Mouse (Mus musculus): Measurements from ENCODE around the gene Srd5a2.
"Not testable (repeated sequence)": the region's sequence is repeated elsewhere in the genome, so short reads cannot be mapped to it uniquely, and the experiment has no call there.

The Srd5a2 gene

DNA sequence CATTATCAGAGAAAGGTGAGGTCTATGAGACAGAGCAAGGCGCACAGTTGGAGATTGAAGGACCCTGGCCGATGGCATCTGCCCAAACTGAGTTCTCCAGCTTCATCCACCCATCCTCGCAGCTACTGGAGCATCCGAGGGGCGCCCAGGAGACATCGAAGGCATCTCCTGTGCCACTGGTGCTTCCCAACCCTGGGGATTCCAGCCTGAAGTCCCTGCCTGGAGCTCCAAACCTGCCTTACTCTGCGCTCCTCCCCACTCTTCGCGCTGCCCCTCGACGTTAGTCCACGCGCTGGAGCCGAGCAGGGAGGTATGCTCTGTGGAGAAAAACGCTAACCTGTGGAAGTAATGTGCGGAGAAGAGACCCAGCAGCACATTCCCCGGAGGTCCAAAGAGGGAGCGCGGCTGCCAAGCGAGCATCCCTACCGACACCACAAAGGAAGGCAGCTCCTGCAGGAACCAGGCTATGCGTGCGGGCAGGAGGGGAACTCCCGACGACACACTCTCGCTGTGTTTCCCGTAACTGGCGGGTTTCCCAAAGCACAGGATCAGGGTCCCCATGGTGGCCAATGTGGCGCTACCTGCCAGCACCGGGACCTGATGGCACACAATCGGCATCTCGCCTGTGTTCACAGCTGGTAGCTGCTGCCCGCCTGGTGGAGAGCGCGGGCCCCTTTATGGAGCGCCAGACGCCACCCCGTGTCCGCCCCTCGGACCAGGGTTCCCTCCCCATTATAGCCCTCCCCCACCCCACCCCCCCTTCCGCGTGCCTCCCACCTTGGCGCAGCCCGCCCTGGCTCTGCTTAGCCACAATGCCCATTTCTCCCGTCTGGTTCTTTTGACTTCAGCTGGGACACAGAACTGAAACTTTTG is at the start of gene Srd5a2:
Srd5a2 (minus strand) TSS at position 707 of the 873 bp plus-strand sequence.
- in situ Hi-C loops (cut with MboI; ENCODE audit: low sequenced_read_pairs), result no loop called here

DNA sequence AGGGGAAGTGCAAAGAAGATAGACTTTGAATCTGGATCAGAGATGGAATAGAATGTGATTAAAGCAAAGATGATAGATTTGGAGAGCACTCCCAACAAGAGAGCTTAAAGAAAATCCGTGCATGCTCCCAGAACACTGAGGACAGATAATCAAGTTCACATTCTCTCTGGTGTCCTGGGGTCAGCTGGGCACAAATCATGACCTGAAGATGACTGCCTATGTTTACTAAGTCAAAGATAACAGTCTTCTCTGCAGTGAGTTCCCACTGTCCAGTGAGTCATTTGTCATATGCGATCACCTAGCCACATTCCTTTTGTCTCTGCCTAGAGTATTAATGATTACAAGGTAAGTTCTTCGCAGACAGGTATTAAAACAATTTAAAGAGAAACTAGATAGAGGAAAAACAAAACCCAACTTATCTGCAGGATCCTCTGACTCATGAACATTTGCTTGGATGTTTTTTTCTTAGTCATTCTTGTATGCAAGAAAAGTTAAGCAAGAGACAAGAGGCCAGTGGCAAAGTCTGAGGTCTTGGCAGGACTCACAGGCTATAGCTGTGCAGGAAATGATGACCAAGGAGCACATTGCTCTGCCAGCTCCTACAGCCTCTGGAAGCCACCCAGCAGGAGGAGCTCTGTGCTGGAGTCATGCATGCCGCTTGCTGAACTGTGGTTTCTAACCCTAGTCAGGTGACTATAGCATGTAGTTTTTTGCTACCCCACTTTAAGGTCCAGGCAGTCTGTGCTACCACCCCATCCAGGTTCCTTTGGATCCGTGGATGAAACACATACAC is 41.4 kb upstream of the Srd5a2 start:
- in situ Hi-C loops (cut with MboI; ENCODE audit: low sequenced_read_pairs), result no loop called here

DNA sequence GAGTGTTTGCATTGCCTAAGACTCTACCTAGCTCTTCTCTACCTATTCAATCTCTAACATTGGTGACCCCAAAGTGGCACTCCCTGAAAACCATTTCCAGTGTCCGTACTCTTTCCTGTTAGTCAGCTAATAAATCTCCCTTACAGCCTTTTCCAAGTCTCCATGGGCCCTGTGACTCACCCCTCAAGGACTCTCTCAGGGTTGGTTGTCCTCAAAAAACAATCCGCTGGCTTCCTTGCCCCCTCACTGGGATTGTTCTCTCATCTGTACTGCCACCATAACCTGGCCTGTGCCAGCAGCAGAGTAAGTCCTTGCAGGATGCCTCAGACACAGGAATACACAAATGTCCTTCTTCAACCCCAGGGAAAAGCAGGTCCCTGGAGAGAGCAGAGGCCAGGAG is 40.3 kb upstream of the Srd5a2 start:
- in situ Hi-C loops (cut with MboI; ENCODE audit: low sequenced_read_pairs), result no loop called here

DNA sequence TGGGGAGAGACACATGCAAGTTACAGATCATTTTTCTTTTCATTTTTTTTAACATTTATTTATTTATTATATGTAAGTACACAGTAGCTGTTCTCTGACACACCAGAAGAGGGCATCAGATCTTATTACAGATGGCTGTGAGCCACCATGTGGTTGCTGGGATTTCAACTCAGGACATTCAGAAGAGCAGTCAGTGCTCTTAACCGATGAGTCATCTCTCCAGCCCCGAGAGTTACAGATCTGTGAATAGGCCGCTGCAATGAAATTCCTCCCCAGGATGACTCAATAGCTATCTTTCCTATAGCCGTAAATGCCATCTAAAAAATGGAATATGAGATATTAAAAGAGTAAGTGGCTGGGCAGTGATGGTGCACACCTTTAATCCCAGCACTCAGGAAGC is 35.7 kb upstream of the Srd5a2 start:
- in situ Hi-C loops (cut with MboI; ENCODE audit: low sequenced_read_pairs), result no loop called here

DNA sequence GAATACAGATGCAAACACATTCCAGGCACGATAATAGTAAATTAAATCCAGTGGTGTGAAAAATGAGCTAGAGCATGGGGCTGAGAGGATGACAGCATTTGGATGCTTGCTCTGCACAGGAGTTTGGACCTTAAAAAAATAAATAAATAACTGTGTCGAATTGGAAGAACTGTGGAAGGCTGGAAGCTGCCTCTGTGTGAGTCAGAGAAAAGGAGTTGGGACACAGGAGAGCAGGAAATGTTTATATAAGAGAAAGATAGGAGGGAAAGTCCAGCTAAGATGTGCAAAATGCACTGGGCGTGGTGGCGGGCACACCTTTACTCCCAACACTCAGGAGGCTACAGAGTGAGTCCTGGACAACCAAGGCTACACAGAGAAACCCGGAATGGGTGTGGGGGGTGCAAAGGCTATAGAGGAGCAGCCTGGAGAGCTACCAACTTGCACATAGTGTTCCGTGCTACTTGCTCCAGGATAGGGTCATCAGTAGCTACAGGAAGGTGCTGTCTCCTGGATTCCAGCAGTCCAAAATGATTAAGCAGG is 32.4 kb upstream of the Srd5a2 start:
- in situ Hi-C loops (cut with MboI; ENCODE audit: low sequenced_read_pairs), result no loop called here

DNA sequence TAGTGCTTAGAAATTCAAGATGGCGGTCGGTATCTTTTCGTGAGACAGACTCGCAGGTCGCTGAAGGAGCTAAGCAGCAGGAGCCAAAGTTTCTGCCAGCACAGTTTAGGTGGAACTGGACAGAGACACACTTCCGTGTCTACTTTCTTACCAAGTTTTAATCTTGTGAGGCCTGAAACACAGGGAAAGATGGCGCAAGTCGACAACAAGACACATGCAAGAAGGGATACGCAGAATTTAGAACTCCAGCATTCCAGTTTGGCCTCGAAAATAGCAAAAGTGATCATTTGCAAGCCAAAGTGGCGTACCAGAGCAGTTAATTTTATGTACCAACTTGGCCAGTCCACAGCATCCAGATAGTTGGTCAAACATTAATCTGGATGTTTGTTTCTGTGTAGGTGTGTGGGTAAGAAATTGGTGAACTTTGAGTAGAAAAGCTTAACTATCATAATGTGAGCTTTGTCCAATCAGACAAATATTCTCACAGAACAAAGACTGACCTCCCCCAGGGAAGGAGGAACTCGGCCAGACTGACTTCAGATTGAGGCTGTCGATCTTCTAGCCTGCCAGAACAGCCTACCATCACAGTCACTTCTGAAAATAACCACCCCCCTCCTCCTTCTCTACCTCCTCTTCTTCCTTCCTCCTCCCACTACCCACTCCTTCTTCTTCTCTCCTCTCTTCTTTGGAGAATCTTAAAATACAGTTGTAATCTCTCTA is 31.2 kb upstream of the Srd5a2 start:
- in situ Hi-C loops (cut with MboI; ENCODE audit: low sequenced_read_pairs), result no loop called here

DNA sequence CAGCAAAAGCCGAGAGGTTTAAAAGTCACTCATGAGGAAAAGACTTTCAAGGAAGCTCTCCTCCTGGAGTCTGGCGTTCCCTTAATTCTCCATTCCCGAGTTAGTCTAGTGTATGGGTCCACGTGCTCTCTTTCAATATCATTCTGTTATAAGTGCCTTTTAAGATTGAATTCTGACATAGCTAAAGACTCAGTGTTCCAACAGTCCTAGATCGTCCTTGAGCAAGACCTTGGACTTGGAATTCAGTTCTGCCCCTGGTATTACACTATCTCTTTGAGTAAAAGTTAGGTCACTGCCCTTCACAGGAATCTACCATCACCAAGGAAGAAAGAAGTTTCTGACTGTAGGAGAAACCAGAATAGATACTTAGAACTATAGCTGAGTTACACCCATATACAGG is 25.4 kb upstream of the Srd5a2 start:
- in situ Hi-C loops (cut with MboI; ENCODE audit: low sequenced_read_pairs), result not testable (repeated sequence)

DNA sequence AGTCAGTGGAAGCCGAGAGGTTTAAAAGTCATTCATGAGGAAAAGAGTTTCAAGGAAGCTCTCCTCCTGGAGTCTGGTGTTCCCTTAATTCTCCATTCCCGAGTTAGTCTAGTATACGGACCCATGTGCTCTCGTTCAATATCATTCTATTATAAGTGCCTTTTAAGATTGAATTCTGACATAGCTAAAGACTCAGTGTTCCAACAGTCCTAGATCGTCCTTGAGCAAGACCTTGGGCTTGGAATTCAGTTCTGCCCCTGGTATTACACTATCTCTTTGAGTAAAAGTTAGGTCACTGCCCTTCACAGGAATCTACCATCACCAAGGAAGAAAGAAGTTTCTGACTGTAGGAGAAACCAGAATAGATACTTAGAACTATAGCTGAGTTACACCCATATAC is 15.0 kb upstream of the Srd5a2 start:
- in situ Hi-C loops (cut with MboI; ENCODE audit: low sequenced_read_pairs), result not testable (repeated sequence)

DNA sequence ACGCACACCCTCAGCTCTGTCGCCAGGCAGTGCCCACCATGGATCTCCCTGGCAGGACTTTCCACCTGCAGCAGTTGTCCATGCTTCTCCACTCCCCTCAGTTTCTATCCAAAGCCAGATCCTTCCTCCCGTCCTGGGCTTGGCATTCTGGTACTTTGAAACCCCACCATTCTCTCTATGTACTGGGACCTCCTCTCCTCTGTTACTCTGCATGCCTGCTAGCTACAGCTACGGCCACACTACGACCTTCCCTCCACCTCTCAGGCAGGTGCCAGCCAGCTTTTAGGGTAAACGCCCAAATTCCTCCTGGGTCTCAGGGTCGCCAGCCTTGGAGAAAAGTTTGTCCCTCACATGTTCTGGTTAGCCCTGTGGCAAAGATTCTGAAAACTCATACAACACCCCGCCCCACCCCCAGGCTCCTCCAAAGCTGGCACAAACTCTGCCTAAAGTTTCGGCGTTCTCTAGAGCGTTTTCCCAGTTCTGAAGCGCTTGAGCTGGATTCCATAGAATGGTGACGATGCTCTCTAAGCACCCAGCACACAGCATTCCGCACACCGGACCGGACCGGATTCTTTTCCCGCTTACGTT is 607 bp upstream of the Srd5a2 start:
- in situ Hi-C loops (cut with MboI; ENCODE audit: low sequenced_read_pairs), result no loop called here

DNA sequence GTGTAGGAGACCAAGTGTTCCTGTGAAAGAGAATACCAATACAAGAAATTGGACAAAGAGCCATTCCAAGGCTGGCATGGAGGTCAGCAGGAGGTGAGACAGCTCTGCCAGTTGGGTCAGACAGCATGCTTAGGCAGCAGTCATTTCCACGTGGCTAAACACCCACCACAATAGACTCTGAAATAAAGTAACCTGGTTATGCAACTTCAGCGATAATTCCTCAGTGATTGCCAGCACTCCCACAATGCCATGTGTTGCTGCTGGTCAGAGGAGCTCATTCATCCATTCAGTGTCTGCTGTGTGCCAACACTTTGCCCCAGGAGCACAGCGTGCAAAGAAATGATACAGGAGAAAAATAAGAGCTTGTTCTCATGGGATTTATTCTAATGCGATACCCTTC is 4.0 kb downstream of the Srd5a2 start:
- in situ Hi-C loops (cut with MboI; ENCODE audit: low sequenced_read_pairs), result no loop called here

DNA sequence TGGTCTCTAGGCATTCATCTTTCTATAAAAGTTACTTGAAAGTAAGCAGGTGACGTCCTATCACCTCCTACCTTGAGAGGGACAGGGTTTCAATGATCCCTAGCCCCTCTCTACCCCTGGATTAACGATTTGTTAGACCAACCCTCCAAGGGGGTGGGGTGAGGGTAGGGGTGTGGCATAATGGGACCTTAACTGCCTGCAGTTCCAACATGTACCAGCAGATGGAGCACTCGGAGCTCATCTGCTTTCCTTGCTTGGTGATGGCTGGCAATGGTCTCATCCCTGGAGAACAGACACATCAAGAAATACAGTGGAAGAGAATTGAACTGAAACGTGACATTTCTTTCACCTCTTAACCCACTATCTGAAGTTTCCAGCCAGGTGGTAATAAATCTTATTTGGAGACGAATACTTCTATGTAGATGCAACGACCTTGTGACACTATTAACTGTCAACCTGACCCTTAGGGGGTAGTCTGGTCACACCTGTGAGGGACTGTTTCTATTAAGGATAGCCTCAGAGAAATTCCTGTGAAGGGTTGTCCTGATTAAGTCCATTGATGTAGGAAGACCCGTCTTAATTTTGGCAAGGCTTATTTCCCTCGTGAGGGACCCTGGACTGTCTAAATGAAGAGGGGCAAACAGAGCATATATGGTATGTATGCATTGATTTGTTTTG is 27.1 kb downstream of the Srd5a2 start:
- in situ Hi-C loops (cut with MboI; ENCODE audit: low sequenced_read_pairs), result loop anchor here (10.0 kb wide), 1 partner anchor 274 kb away; the partner anchor contains the start of gene Memo1

DNA sequence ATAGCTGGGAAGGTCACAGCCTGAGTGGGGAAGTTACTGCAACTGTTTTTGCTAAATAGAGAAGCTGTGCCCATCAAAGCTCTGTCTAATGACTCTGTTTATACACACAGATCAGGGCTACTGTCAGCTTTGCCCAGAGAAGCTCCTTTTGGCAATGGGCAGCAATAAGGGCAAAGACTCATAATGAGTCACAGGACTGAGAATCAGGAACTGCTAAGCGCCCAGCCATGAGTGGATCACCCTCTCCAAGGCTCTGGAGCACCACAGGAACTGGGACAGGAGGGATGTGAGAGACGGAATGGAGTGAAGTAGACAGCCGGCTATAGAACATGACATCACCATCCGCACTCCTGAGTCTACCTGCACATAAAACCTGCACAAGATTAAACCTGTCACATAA is 29.4 kb downstream of the Srd5a2 start:
- in situ Hi-C loops (cut with MboI; ENCODE audit: low sequenced_read_pairs), result no loop called here

DNA sequence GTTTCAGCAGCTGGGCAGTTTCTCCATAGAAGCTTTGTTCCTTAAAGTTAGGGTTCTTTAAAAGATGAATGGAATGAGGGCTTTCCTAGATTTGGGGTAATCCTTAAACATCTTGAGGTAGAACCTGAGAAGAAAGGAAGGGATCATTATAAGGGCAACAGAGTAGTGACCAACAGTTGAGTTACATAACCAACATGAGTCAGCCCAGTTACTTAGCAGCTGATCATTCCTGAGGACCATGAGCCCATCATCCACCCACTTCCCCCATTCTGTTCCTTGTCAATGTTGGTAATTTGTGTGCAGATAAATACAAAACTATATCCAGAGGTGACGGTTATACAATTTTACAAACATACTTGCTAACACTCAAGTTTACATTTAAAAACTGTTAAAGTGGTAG is 30.1 kb downstream of the Srd5a2 start:
- in situ Hi-C loops (cut with MboI; ENCODE audit: low sequenced_read_pairs), result no loop called here

DNA sequence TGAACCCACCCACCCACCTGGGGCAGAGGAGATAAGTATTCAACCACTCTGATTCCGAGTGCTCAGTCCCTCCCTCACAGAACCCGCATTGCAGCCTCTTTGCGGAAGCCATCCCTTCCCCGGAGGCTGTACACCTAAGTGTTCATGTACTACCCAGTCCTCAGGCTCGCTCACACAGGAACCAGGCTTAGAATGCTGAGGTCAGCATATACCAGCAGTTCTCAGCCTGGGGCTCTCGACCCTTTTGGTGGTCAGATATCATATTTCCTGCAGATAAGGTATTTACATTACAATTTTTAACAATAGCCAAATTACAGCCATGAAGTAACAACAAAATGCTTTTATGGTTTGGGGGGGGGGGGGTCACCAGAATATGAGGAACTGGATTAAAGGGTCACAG is 32.6 kb downstream of the Srd5a2 start:
- in situ Hi-C loops (cut with MboI; ENCODE audit: low sequenced_read_pairs), result no loop called here

DNA sequence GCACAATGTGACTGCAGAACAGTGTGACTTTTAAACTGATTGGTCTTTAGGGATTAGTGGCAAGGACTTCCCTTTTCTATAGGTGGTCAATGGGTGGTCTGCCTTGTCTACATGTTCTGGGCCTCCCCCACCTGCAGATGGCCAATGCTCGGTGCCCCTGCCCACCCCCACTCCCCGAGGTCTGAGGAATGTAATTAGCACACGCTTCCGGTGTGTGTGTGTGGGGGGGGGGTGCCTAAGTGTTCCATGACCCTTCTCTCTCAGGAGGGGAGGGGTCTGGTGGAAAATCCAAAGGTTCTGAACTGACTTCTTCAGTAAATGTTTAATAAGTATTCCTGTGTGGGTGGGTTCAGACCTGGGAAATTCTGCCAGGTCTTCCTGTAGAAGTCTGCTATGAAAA is 39.0 kb downstream of the Srd5a2 start:
- in situ Hi-C loops (cut with MboI; ENCODE audit: low sequenced_read_pairs), result no loop called here

DNA sequence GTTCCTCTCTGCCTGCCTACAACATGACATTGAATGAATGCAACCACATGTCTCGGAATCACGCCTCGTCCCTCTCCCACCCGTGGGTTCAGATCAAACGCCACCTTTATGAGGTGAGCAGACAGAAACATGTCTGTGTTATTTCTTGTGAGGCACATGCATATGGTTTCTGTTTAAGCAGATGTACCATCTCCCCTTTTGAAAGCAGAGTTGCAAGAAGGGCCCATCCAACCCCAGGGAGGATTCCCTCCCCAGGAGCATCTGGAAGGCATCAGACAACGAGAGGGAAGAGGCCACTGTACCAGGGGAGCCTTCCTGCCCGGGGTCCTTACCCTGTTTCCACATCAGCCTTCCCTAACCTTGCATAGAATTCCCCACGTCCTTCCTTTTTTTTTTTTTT is 40.7 kb downstream of the Srd5a2 start:
- in situ Hi-C loops (cut with MboI; ENCODE audit: low sequenced_read_pairs), result no loop called here

DNA sequence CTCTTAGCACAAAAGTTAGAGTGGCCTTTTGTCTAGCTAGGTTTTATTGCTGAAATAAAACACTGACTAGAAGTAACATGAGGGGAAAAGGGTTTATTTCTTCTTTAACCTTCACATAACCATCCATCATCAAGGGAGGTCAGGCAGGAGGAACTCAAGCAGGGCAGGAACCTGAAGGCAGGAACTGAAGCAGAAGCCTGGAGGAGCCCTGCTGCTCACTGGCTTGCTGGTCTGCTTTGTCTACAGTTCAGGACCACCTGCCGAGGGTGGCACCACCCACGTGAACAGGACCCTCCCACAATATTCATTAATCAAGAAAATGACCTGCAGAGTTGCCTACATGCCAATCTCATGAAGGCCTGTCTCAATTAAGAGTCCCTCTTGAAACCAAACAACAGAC is 45.3 kb downstream of the Srd5a2 start:
- in situ Hi-C loops (cut with MboI; ENCODE audit: low sequenced_read_pairs), result no loop called here

DNA sequence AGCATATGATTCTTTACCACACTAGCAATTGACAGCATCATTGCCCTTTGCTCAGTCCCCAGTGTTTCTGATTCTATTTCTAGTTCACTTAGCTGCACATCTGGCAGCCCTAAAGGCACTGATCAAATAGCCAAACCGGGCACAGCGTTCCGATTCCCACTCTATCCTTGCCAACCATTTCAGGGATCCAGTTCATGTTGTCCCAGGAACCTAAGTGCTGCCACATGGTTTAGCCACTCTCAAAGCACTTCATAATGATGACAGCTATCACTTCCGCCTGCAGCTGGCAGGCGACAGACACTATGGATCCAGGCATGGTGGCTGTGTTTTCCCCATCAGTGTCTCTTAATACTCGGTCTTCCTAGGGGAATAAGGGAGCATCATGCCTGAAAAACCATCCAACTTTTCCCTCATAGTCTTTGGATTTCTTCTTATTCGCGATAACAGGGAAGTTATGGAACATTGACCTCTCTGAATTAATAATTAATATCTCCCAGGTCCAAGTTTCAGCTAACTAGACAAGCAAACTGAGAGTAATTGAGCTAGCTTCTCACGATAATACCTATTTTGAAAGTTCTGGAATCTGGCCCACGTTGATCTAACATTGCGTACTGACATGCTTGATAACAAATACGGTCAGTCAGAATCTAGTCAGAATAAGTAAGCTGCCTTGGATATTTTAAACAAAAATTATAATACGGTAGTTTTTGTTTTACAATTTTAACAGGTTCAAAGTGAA is 51.6 kb downstream of the Srd5a2 start:
- in situ Hi-C loops (cut with MboI; ENCODE audit: low sequenced_read_pairs), result no loop called here

DNA sequence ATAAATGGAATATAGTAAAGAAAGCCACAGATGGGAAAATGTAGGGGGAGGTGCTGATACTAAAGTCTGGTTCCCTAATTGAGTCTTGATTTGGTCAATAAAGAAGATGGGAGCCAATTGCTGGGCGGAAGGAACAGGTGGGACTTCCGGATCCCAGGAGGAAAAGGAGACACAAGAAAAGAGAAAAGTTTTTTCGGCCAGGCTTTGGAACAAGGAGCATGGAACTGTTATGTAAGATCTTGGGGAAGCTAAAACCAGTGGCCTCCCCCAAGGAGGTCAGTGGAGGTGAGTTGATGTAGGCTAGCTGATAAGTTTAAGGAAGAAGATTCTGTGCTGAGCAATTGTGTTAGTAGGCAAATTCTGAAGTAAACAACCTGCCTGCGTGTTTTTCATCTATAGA is 56.5 kb downstream of the Srd5a2 start:
- in situ Hi-C loops (cut with MboI; ENCODE audit: low sequenced_read_pairs), result no loop called here

DNA sequence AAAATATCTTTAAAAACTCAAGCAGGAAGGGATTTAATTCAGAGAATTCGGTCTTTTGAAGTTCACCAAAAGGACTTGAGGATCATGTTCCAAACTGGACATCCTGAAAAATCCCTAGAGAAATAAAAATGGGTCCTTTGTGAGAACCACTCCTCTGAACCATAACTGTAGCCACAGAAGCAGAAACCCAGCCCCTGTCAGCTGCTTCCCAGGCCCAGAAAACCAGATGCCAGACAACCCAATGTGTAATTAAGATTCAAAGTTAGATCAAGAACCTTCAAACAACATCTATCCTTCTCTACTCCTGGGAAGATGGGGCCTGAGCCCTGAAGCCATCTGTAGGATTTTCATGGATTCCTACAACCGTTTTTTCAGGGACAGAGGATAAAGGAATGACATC is 61.1 kb downstream of the Srd5a2 start:
- in situ Hi-C loops (cut with MboI; ENCODE audit: low sequenced_read_pairs), result no loop called here
